Mouse (Mus musculus): ENCODE measurements around the gene Pf4.
"Not testable (repeated sequence)": the region's sequence is repeated elsewhere in the genome, so short reads cannot be mapped to it uniquely, and the experiment has no call there.

The Pf4 gene

DNA sequence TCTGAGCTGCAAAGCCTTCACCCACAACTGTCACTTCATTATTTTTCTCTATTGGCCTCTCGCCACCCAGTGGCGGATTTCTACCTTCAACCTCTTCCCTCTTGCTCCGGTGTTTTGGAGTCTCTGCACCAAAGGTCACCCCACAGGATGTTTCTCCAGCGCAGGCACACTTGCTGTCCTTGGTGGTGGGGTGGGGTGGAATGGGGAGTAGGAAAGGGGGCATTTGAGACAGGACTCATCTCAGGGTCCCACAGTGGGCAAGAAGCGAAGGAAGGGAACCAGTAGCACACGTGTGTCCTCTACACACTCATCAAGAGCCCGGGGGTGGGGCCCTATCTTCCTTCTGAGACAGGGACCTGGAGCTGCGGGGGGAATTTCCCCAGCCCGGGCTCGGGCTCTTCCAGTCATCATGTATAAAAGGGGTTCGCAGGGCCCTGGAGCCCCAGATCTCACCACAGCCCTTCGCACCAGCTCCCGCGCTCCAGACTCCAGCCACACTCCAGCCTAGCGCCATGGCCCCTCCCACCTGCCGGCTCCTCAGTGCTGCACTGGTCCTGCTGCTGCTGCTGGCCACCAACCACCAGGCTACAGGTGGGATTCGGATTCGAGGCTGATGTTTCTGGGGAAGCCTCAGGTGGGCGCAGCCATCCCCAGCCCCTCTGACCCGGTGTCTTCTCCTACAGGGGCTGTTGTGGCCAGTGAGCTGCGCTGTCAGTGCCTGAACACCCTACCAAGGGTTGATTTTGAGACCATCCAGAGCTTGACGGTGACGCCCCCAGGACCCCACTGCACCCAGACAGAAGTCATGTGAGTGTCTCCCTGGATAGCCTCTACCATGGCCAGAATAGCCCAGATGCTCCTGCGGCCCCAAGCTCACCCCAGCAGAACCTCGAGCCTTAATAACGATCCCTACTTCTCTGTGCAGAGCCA lies 13.7 kb downstream of the Pf4 start, which contains the start of gene Cxcl3:
Cxcl3 (plus strand) TSS at position 445 of the 930 bp plus-strand sequence.
- DNase-seq (ENCODE audit: low spot score in 2 of 2): no peak

DNA sequence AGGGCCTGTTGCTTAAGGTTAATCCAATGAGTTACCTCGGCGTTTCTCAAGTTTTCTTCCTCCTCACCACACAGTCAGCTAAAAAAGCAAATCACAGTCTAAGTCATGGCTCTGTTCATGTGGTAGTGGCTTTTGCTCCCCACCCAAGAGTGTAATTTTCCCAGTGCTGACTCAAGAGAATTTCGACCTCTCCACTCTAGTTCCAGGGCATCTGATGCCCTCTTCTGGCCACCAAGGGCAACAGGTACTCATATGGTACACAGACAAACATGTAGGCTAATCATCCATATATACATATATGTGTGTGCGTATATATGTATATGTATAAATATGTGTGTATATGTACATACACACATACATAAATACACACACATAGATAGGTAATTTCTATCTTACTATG lies 15.9 kb downstream of the Pf4 start:
- no peak for DNase-seq (ENCODE audit: low spot score in 2 of 2)

DNA sequence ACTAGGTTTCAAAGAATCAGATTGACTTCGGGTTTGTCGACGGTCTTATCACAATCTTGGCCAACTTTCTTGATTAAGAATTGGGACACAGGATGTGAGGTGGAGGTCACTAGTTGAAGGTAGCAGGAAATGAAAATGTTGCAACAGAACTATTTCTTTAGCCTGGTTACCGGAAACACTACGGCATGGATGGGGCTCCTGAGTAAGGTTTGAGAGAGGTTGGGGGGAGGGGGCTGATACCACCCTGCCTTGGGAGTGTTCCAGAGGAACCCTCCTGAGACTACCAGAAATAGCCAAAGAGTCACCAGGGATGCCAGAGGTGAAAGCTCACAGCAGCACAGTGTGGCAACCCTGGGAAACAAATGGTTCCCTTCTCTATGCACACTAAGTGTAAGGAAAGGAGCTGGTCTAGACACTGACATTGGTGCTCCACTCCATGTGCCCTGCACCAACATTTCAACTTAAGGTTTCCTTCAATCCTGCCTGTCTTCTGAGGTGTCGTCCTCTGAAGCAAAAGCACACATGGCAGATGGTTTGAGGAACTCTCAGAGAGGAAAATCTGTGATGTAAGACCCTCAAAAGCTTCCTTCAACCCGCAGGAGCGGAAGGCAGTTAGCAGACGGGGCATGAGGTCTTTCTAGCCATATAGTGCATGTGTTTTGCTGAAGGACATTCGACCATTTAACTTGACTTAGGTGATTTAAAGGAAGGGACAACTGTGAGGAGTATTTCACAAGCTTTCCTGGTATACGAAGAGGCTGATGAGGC lies 17.3 kb downstream of the Pf4 start:
- DNase-seq (ENCODE audit: low spot score in 2 of 2): no peak

DNA sequence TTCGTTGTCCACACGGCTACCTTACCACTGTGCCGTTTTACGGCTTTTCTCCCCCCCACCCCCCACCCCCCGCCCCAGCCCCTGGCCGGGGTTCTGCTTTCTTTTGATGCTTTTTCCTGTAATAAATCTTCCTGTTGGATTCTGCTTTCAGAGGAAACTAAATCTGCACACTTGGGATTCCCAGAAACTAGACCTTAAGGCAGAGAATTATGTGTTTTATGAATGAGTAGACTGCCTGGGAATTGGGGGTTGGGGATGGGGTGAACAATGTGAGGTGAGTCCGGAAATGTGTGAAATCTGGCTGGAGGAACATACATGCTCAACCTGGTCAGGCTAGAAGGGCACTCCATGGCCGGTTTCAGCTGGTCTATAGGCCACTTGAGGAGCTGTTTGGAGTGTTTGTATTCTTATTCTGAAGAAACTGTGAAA lies 17.9 kb downstream of the Pf4 start:
- DNase-seq (ENCODE audit: low spot score in 2 of 2): no peak

DNA sequence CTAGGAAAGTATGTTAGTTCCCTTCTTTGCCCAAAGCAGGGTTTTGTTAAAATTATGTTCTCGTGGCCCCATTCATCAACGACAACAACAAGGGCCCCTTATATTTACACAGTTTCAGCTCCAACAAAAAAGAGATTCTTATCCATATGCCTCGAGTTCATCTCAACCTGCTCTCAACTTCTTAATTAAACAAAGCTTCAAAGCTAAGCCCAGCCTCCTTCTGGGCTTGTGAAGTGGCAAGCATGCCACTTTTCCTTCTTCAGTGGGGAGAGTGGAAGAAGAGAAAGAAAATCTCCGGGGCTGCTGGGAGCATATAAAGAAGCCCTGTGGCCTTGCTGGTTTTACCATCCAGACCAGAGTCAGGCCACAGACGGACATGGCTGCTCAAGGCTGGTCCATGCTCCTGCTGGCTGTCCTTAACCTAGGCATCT lies 22.0 kb downstream of the Pf4 start, which contains the start of gene Cxcl15:
Cxcl15 (plus strand) TSS at position 340 of the 431 bp plus-strand sequence.
- DNase-seq (ENCODE audit: low spot score in 2 of 2): no peak

DNA sequence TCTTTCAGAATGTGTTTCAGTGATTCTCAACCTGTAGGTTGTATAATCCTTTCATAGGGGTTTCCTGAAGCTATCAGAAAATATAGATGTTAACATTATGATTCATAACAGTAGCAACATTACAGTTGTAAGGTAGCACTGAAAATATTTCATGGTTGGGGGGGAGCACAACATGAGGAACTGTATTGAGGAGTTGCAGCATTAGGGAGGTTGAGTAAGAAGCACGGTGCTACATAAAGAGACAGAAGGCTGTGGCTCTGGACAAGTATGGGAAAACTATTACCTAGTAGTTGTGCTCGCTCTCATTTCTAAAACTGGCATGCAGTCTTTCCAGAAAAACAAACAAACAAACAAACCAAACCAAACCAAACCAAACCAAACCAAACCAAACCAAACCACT lies 23.2 kb downstream of the Pf4 start:
- DNase-seq (ENCODE audit: low spot score in 2 of 2): not testable (repeated sequence)

DNA sequence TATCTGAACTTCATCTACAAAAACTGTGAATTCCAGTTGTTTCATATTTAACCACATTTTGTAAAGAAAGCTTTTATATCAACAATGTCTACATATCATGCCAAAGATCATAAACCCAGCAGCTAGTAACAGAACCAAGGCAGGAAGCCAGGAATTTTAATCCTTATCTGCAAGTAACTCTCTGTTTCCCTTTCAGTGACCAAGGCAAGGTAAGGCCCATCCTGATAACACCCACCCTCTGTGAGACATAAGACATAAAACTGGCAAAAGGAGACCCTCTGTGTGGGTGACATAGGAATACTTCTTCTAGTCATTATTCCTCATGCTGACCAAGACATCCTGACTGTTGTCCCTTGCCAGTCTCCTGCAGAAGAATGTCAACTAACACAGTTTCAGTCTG lies 32.3 kb downstream of the Pf4 start:
- DNase-seq (ENCODE audit: low spot score in 2 of 2): no peak

DNA sequence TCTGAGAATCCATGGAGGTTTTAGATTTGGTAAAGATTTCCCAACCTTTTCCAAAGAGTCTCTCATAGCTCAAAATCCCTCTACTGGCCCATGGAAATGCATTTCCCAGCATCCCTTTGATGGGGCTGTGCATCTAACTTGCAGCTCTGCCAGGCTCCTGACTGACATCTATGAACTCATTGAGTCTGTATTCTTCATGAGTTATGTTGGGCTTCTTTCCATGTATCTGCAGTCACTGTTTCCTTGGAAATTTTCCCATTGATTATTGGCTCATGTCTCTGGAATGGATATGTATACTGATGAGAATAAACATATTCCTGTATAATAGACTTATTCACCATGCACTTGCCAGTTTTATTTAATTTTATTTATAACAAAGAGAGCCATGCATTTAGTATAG lies 33.8 kb downstream of the Pf4 start:
- DNase-seq (ENCODE audit: low spot score in 2 of 2): no peak

DNA sequence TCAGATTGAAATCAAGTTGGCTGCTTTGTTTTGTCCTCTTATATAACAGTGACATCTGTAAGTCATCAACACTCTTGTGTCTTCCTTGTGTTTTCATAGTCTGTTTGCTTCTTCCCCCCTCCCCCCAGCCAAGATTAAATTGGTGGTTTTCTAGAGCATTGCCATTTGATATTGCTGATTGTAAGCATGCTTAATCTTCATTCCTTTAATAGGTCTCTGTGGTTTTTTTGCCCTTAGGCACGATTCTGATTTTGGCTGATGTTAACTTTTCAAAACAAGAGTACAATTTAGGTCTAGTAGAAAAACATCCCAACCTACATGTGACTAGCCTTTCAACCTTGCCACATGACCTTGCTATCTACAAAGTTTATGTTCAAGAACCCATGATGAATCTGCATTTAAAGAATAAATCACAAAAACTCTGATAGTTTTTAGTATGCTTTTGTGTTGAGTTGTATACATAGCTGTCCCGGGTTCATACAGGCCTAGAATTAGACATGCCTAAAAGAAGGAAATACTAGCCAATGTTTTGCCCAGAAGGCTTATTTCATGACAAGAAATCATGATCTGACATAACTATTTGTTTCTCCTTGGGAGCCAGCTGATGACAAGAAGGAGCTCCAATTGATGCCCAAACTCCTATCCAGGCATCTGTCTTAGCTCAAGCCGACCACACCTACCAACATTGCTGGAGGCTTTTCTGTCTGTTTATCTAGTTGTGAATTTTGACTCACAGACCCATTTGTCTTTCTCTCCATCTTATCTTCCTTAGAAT lies 35.1 kb downstream of the Pf4 start:
- DNase-seq (ENCODE audit: low spot score in 2 of 2): no peak

DNA sequence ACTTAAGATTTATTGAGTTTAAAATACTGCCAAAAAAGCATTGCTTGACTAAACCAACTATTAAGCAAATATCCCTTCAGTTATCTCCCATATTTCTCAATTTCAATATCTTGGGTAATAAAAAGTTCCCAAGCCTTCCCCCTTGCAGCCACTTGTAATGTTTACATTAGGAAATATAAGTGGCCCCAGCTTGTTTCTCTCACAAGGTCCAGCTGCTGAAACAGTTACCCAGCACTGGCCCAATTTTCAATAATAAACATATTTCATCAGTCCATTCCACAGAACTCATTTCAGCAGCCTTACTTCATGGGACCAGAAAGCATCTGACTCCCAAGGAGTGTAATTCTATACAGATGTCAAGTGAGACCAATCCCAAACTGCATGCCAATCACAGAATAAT lies 47.5 kb downstream of the Pf4 start:
- DNase-seq (ENCODE audit: low spot score in 2 of 2): no peak

All from heart, adult 9 months (tissue).